11 mouse cellular contexts compared by ENCODE assay signal in genomic region chr16:46965741-46966140, GRCm38 (mm10).
"Had no signal": no experiment of that assay in that cellular context is flagged by ENCODE, and none has a peak within 500 bp of the region (broad histone marks: within the 10 kb centered on the region; RNA-seq: fewer than 3 reads in every experiment).

No protein-coding gene starts in this region.

- ATAC-seq: liver, postnatal 0 days; lung, postnatal 0 days; midbrain, embryonic 13.5 days; midbrain, embryonic 15.5 days had no signal

- DNase-seq: liver, postnatal 0 days; lung, adult 2 months; lung, postnatal 14 days; lung, postnatal 36 days; right cerebral cortex, postnatal 25 days; thymus, adult 18-20 months; thymus, postnatal 14 days; thymus, postnatal 36 days had no signal
